Mouse (Mus musculus) CH12.LX (cell line): ENCODE measurements around the gene Ncam2.

Source experiments
- CTCF ChIP-seq, 2 experiments: IDR thresholded peaks in 1 of 2; conservative IDR thresholded peaks in 1 of 2; 2 replicates each; pipeline ENCODE4 v1.5.1; 2011 to 2012; ENCODE audit warnings: low read depth in 2 of 2, low read length in 2 of 2, improper control_type of control experiment in 1 of 2, inconsistent platforms in 1 of 2, mild to moderate bottlenecking in 1 of 2, moderate library complexity in 1 of 2
- EP300 ChIP-seq: IDR thresholded peaks from 2 replicates; pipeline ENCODE4 v1.6.1; 2011; ENCODE audit warnings: low read length, improper control_type of control experiment
- POLR2A ChIP-seq: IDR thresholded peaks from 2 replicates; pipeline ENCODE4 v1.6.1; 2011; ENCODE audit warnings: low read depth, mild to moderate bottlenecking, improper control_type of control experiment, low read length
- POLR2AphosphoS2 ChIP-seq: IDR thresholded peaks from 2 replicates; pipeline ENCODE4 v1.6.1; 2011; ENCODE audit warnings: low read depth, low read length, improper control_type of control experiment
- TBP ChIP-seq: conservative IDR thresholded peaks from 2 replicates; pipeline ENCODE4 v1.6.1; 2011; ENCODE audit warnings: low read depth, low read length, improper control_type of control experiment

- TF ChIP-seq EP300 (no peak), POLR2A (no peak), CTCF (conservative IDR thresholded peaks at IDR 0.05 in 1 of 2, IDR thresholded peaks at IDR 0.05 in 1 of 2; ENCODE audit: low read depth in 2 of 2, low read length in 2 of 2) (no peak), TBP (no peak), POLR2AphosphoS2 (no peak)
Observed at GRCm38 (mm10) chr16:81454472-81454871, 254.0 kb downstream of the Ncam2 start.
